Mouse (Mus musculus): ENCODE measurements around the gene Vmn1r130. TPM values are rescaled to one million over a fixed set of nuclear protein-coding genes. Genes with fewer than 3 reads are reported as not detected.
"Not testable (repeated sequence)": the region's sequence is repeated elsewhere in the genome, so short reads cannot be mapped to it uniquely, and the experiment has no call there.

Vmn1r130 gene
- polyA plus RNA-seq (2016; fragmentation: Nextera tagmentation; extraction: Ambion mirVana), result not detected in 2 replicates

DNA sequence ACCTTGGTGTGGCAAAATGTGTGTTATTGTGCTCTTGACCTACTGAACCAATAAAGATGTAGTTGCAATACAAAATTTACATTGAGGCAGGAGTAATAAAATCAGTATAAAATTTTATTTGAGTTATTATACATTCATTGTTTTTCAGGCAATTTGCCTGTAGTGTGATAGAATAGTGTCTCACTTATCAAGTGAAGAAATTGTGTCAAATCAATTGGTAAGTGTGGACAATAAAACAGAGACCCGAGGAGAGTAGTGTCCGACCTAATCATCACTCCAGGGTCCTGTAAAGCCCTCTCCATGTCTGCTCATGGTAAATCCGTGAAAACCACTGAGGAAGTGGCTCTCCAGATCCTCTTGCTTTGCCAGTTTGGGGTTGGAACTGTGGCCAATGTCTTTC, at the start of gene Vmn1r130:
TSS of gene Vmn1r130 (plus strand) at position 301 of the 400 bp plus-strand sequence.
- WGBS, result no CpG with 5 or more reads among the region's 3 CpGs
- not testable (repeated sequence) for H3K4me3 ChIP-seq; DNase-seq (ENCODE audit: low spot score); H3K27me3 ChIP-seq (ENCODE audit: low read depth, poor library complexity, severe bottlenecking); H3K27ac ChIP-seq (replicated peaks); H3K4me1 ChIP-seq; H3K9me3 ChIP-seq (replicated peaks); H3K36me3 ChIP-seq

DNA sequence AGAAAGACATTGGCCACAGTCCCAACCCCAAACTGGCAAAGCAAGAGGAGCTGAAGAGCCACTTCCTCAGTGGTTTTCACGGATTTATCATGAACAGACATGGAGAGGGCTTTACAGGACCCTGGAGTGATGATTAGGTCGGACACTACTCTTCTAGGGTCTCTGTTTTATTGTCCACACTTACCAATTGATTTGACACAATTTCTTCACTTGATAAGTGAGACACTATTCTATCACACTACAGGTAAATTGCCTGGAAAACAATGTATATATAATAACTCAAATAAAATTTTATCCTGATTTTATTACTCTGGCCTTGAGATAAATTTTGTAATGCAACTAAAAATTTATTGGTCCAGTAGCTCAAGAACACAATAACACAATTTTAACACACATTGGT, 34.4 kb downstream of the Vmn1r130 start, which contains the start of gene Vmn1r131:
TSS of gene Vmn1r131 (minus strand) at position 101 of the 400 bp plus-strand sequence.
- H3K4me1 ChIP-seq; H3K9me3 ChIP-seq (replicated peaks); DNase-seq (ENCODE audit: low spot score); H3K27me3 ChIP-seq (ENCODE audit: low read depth, poor library complexity, severe bottlenecking); H3K27ac ChIP-seq (replicated peaks); H3K4me3 ChIP-seq; H3K36me3 ChIP-seq: not testable (repeated sequence)
- WGBS, result no CpG with 5 or more reads among the region's 2 CpGs

Other genes with a start within 250 kb of the Vmn1r130 start
- gene Vmn1r125, start 239.6 kb upstream of the Vmn1r130 start, polyA plus RNA-seq (2016; fragmentation: Nextera tagmentation; extraction: Ambion mirVana), result not detected in 2 replicates
- gene Vmn1r126, start 210.3 kb upstream of the Vmn1r130 start, polyA plus RNA-seq (2016; fragmentation: Nextera tagmentation; extraction: Ambion mirVana), result not detected in 2 replicates
- not detected in 2 replicates for gene Vmn1r127, start 191.9 kb upstream of the Vmn1r130 start, polyA plus RNA-seq (2016; fragmentation: Nextera tagmentation; extraction: Ambion mirVana)
- not detected in 2 replicates for gene Vmn1r128, start 162.4 kb upstream of the Vmn1r130 start, polyA plus RNA-seq (2016; fragmentation: Nextera tagmentation; extraction: Ambion mirVana)
- not detected in 2 replicates for gene Vmn1r129, start 150.5 kb upstream of the Vmn1r130 start, polyA plus RNA-seq (2016; fragmentation: Nextera tagmentation; extraction: Ambion mirVana)
- not detected in 2 replicates for gene Gm6882, start 79.0 kb upstream of the Vmn1r130 start, polyA plus RNA-seq (2016; fragmentation: Nextera tagmentation; extraction: Ambion mirVana)
- gene Vmn1r131, start 34.3 kb downstream of the Vmn1r130 start, polyA plus RNA-seq (2016; fragmentation: Nextera tagmentation; extraction: Ambion mirVana), result not detected in 2 replicates
- not detected in 2 replicates for gene Vmn1r132, start 102.3 kb downstream of the Vmn1r130 start, polyA plus RNA-seq (2016; fragmentation: Nextera tagmentation; extraction: Ambion mirVana)
- gene Gm4175, start 249.7 kb downstream of the Vmn1r130 start, polyA plus RNA-seq (2016; fragmentation: Nextera tagmentation; extraction: Ambion mirVana), result not detected in 2 replicates

Measured in midbrain, embryonic 10.5 days (tissue).